Mouse (Mus musculus) thymus, postnatal 14 days (tissue): ENCODE data around the gene Olfr661.
A peak's percentile ranks its signal among the peaks of the same experiment; 100 is the strongest.

ENCODE experiments used
- DNase-seq: peaks from one replicate; pipeline ENCODE4 v3.0.0; 2021

Olfr661 gene

DNA sequence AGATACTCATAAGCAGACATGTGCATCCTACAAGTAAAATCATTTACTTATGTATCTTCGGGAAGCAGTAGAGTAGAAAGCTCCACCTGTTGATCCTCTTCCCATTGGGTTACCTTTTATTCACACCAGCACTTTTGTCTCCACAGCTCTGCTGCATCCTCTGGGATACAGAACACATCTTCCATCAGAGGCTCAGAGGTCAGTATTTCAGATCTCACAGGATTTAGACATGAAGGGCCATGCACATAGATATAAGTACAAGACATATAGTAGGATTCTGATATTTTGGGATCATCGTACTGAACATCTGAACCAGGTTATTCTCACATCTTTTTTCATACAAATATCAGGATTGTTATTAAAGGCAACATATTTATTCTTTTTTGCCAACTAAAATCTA lies at the start of gene Olfr661:
Gene Olfr661, plus strand, starts transcription at position 301 of the 400 bp plus-strand sequence.
- no peak for DNase-seq

DNA sequence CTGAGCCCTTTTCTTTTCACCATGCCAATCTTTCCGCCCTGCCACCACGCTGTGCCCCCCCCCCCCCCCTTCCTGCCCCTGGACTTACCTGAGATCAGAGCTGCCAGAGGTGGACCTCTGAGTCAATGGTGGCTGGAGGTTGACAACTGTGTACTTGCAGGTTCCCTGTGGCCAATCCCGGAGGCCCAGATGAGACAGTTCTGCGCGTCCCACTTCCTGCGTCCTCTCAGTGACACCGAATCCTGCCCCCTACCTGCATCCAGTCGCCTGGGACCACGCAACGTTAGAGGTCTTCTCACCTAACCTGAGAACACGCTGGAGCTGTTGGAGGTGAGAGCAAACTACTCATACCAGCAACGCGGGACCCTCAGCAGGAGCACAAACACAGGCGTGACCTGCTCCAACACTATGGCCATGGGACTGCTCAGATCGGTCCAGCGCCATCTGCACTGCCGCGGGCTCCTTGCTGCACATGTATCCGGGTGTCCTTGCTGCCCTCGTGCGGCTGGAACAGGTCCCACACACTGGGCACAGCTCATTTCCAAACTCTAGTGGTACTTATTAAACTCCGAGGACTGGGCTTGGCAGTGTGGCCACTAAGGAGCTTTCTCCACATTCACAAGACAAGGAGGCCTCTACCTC lies 39.3 kb upstream of the Olfr661 start, which contains the start of gene Olfr658:
Gene Olfr658, minus strand, starts transcription at position 465 of the 642 bp plus-strand sequence.
- peak; percentile 13 for DNase-seq

DNA sequence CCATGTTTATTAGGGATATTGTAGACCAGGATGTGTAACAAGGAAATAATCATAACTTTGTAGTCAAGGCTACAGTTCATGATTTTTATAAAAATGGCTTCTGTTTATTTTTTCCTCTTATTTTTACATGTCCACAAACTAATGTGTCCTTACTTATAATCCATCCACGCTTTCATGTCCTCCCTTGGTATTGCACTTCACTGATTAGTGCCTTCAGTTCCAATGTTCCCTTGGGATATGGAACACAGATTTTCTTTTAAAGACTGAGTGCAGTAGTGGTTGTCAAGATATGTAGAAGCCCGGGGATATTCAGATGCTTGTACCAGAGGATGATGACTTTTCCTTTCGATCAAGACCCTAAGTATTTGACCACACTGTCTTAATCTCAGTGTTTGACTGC lies 19.8 kb upstream of the Olfr661 start, which contains the start of gene Olfr659:
Gene Olfr659, plus strand, starts transcription at position 301 of the 400 bp plus-strand sequence.
- DNase-seq: no peak
